Mouse (Mus musculus) stomach, postnatal 0 days (tissue): Measurements from ENCODE around the gene Rtn4.
"Not testable (repeated sequence)": the region's sequence is repeated elsewhere in the genome, so short reads cannot be mapped to it uniquely, and the experiment has no call there.

Source experiments
- CTCF ChIP-seq: IDR thresholded peaks from 2 replicates; pipeline ENCODE4 v1.5.1; 2016; ENCODE audit warnings: antibody characterized with exemption, low read depth, mild to moderate bottlenecking, moderate library complexity
- EP300 ChIP-seq: optimal IDR thresholded peaks from 2 replicates; pipeline ENCODE3; 2016; ENCODE audit warnings: antibody characterized with exemption

DNA sequence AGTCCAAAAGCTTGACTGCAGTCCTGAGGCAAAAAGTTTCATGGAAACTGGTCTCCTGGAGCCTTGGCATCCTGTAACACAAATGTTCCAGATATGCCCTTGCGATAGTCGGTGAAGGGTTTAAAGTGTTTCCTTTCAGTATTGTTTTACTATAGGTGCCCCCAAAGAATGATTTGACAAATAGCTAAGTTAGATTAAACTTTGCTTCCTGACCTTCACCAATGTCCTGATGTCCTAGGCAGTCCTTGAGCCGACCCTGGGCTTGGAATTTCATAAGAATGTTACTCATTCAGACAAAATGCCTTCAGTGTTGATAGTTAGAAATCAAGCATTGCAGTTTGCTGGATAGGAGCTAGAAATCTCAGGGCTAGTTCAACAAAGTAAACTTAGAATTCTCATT lies 37.4 kb upstream of the Rtn4 start:
- TF ChIP-seq CTCF, EP300: not testable (repeated sequence)
